Mouse (Mus musculus): ENCODE data around the gene Exosc5. TPM values are rescaled to one million over a fixed set of nuclear protein-coding genes. Genes with fewer than 3 reads are reported as not detected.

Gene Exosc5
- polyA plus RNA-seq, 1 experiment = 42.3 TPM

- Histone ChIP-seq H3K4me1 (ENCODE audit: control insufficient read depth, insufficient read depth, low read length) (peaks cover 36% of the 10 kb centered on the region), H3K27ac (ENCODE audit: insufficient read depth, low read length) (peak within 1 kb of the TSS; percentile 60; the same call in 1 of the 2 replicates), H3K27me3 (ENCODE audit: control insufficient read depth, insufficient read depth, low read length) (no peaks in the 10 kb centered on the region), H3K4me3 (replicated peaks; ENCODE audit: insufficient read depth, low read depth, low read length) (peak within 1 kb of the TSS; percentile 34)
- peak; percentile 67 to 73 for DNase-seq
- 18% methylated on average over 29 of the region's 29 CpGs for WGBS
- no peak for TF ChIP-seq POLR2A (IDR thresholded peaks at IDR 0.05; ENCODE audit: borderline replicate concordance, insufficient read depth, low read length)
- no peak for TF ChIP-seq CTCF (IDR thresholded peaks at IDR 0.05; ENCODE audit: borderline replicate concordance, insufficient read depth, low read depth, low read length)
Measured at GRCm38 (mm10) chr7:25626509-25627430, 32.2 kb upstream of the Exosc5 start, which contains the start of gene B3gnt8. Gene B3gnt8, plus strand, starts transcription at chr7:25626654.

GRCm38 (mm10) chr7:25627431-25628322 is 31.3 kb upstream of the Exosc5 start:
- peaks cover 36% of the 10 kb centered on the region for H3K4me1 ChIP-seq (ENCODE audit: control insufficient read depth, insufficient read depth, low read length)
- peak overlapping the region; percentile 34 for H3K4me3 ChIP-seq (replicated peaks; ENCODE audit: insufficient read depth, low read depth, low read length)
- WGBS = 37% methylated on average over 38 of the region's 38 CpGs
- no peak overlapping the region for H3K27ac ChIP-seq (ENCODE audit: insufficient read depth, low read length)
- H3K27me3 ChIP-seq (ENCODE audit: control insufficient read depth, insufficient read depth, low read length) = no peaks in the 10 kb centered on the region
- no peak for TF ChIP-seq POLR2A (IDR thresholded peaks at IDR 0.05; ENCODE audit: borderline replicate concordance, insufficient read depth, low read length)
- no peak for TF ChIP-seq CTCF (IDR thresholded peaks at IDR 0.05; ENCODE audit: borderline replicate concordance, insufficient read depth, low read depth, low read length)
- peak; percentile 21 to 38 for DNase-seq

GRCm38 (mm10) chr7:25628323-25628620 is 30.7 kb upstream of the Exosc5 start:
- no peak overlapping the region for H3K4me3 ChIP-seq (replicated peaks; ENCODE audit: insufficient read depth, low read depth, low read length)
- 43% methylated on average over 8 of the region's 8 CpGs for WGBS
- no peak overlapping the region for H3K27ac ChIP-seq (ENCODE audit: insufficient read depth, low read length)
- peaks cover 36% of the 10 kb centered on the region for H3K4me1 ChIP-seq (ENCODE audit: control insufficient read depth, insufficient read depth, low read length)
- no peak for DNase-seq
- TF ChIP-seq CTCF (IDR thresholded peaks at IDR 0.05; ENCODE audit: borderline replicate concordance, insufficient read depth, low read depth, low read length) (no peak), POLR2A (IDR thresholded peaks at IDR 0.05; ENCODE audit: borderline replicate concordance, insufficient read depth, low read length) (no peak)
- no peaks in the 10 kb centered on the region for H3K27me3 ChIP-seq (ENCODE audit: control insufficient read depth, insufficient read depth, low read length)

GRCm38 (mm10) chr7:25632679-25633078 is 26.3 kb upstream of the Exosc5 start:
- 77% methylated on average over 5 of the region's 5 CpGs for WGBS
- no peak overlapping the region for H3K27ac ChIP-seq (ENCODE audit: insufficient read depth, low read length)
- H3K4me3 ChIP-seq (replicated peaks; ENCODE audit: insufficient read depth, low read depth, low read length) = no peak overlapping the region
- H3K27me3 ChIP-seq (ENCODE audit: control insufficient read depth, insufficient read depth, low read length) = no peaks in the 10 kb centered on the region
- no peak for DNase-seq
- TF ChIP-seq POLR2A (IDR thresholded peaks at IDR 0.05; ENCODE audit: borderline replicate concordance, insufficient read depth, low read length) = no peak
- TF ChIP-seq CTCF (IDR thresholded peaks at IDR 0.05; ENCODE audit: borderline replicate concordance, insufficient read depth, low read depth, low read length) = no peak
- H3K4me1 ChIP-seq (ENCODE audit: control insufficient read depth, insufficient read depth, low read length) = peaks cover 17% of the 10 kb centered on the region

GRCm38 (mm10) chr7:25636373-25636772 is 22.6 kb upstream of the Exosc5 start:
- TF ChIP-seq CTCF (IDR thresholded peaks at IDR 0.05; ENCODE audit: borderline replicate concordance, insufficient read depth, low read depth, low read length) (no peak), POLR2A (IDR thresholded peaks at IDR 0.05; ENCODE audit: borderline replicate concordance, insufficient read depth, low read length) (no peak)
- DNase-seq = no peak
- 23% methylated on average over 3 of the region's 3 CpGs for WGBS
- Histone ChIP-seq H3K4me1 (ENCODE audit: control insufficient read depth, insufficient read depth, low read length) (peaks cover 36% of the 10 kb centered on the region), H3K27me3 (ENCODE audit: control insufficient read depth, insufficient read depth, low read length) (no peaks in the 10 kb centered on the region), H3K27ac (ENCODE audit: insufficient read depth, low read length) (no peak overlapping the region), H3K4me3 (replicated peaks; ENCODE audit: insufficient read depth, low read depth, low read length) (no peak overlapping the region)

GRCm38 (mm10) chr7:25637099-25637498 is 21.9 kb upstream of the Exosc5 start:
- WGBS = 79% methylated on average over 5 of the region's 5 CpGs
- Histone ChIP-seq H3K4me3 (replicated peaks; ENCODE audit: insufficient read depth, low read depth, low read length) (no peak overlapping the region), H3K27me3 (ENCODE audit: control insufficient read depth, insufficient read depth, low read length) (no peaks in the 10 kb centered on the region), H3K4me1 (ENCODE audit: control insufficient read depth, insufficient read depth, low read length) (peaks cover 36% of the 10 kb centered on the region), H3K27ac (ENCODE audit: insufficient read depth, low read length) (no peak overlapping the region)
- no peak for TF ChIP-seq POLR2A (IDR thresholded peaks at IDR 0.05; ENCODE audit: borderline replicate concordance, insufficient read depth, low read length)
- TF ChIP-seq CTCF (IDR thresholded peaks at IDR 0.05; ENCODE audit: borderline replicate concordance, insufficient read depth, low read depth, low read length) = no peak
- DNase-seq = no peak

GRCm38 (mm10) chr7:25639754-25640153 is 19.2 kb upstream of the Exosc5 start:
- peak overlapping the region; percentile 2; the same call in 1 of the 2 replicates for H3K27ac ChIP-seq (ENCODE audit: insufficient read depth, low read length)
- no peak overlapping the region for H3K4me3 ChIP-seq (replicated peaks; ENCODE audit: insufficient read depth, low read depth, low read length)
- TF ChIP-seq CTCF (IDR thresholded peaks at IDR 0.05; ENCODE audit: borderline replicate concordance, insufficient read depth, low read depth, low read length) = no peak
- 12% methylated on average over 4 of the region's 4 CpGs for WGBS
- DNase-seq = peak; percentile 64 to 85
- peaks cover 45% of the 10 kb centered on the region for H3K4me1 ChIP-seq (ENCODE audit: control insufficient read depth, insufficient read depth, low read length)
- no peaks in the 10 kb centered on the region for H3K27me3 ChIP-seq (ENCODE audit: control insufficient read depth, insufficient read depth, low read length)

All from cerebellum, adult 2 months (tissue).